Mouse (Mus musculus) embryonic stem cell, embryonic (primary cell): ENCODE measurements at regions not wholly inside any gene's neighbourhood (a gene's known extent, or its start where the extent isn't known, plus 50 kb on each side); places are given as distances from the start of the nearest gene placed in this dataset.

Experiments
- CTCF ChIA-PET, 4 experiments: fragments of 300-600 bp in 2 of 4; fragments of 350-600 bp in 2 of 4; sonication (Branson Sonifier 250); formaldehyde crosslinking; loops; one replicate each; lab custom pipeline; 2022; ENCODE audit warnings: inconsistent platforms in 2 of 4; lab: Charles Lee
- POLR2A ChIA-PET, 4 experiments: fragments of 300-600 bp in 2 of 4; fragments of 350-600 bp in 2 of 4; sonication (Branson Sonifier 250); formaldehyde crosslinking; loops; one replicate each; lab custom pipeline; 2022; ENCODE audit warnings: antibody characterized with exemption in 4 of 4, inconsistent platforms in 1 of 4; lab: Charles Lee

- ChIA-PET CTCF (interaction anchor here in 1 of 4 experiments (0.5 kb wide), 1 partner anchor 32 kb away, joined by 4 read pairs; no protein-coding TSS in a partner anchor), POLR2A (interaction anchor here in 2 of 4 experiments (1.0 to 1.1 kb wide), 2 partner anchors 20 kb away, joined by 5 read pairs; no protein-coding TSS in a partner anchor)
These were observed 215.1 kb downstream of the Sox4 start for GRCm38 (mm10) chr13:28738160-28739100.

- CTCF ChIA-PET, result no interaction called here
- POLR2A ChIA-PET, result interaction anchor here in 1 of 4 experiments (0.6 kb wide), 1 partner anchor 362 kb away, joined by 4 read pairs; no protein-coding TSS in a partner anchor
These were observed 221.0 kb downstream of the Sox4 start for GRCm38 (mm10) chr13:28732475-28732874.

- POLR2A ChIA-PET, result interaction anchor here in 1 of 4 experiments (0.6 to 1.1 kb wide), 2 partner anchors 38 to 361 kb away, joined by 4 read pairs; no protein-coding TSS in a partner anchor
- CTCF ChIA-PET, result no interaction called here
These were observed 221.5 kb downstream of the Sox4 start for GRCm38 (mm10) chr13:28732036-28732435.

DNA sequence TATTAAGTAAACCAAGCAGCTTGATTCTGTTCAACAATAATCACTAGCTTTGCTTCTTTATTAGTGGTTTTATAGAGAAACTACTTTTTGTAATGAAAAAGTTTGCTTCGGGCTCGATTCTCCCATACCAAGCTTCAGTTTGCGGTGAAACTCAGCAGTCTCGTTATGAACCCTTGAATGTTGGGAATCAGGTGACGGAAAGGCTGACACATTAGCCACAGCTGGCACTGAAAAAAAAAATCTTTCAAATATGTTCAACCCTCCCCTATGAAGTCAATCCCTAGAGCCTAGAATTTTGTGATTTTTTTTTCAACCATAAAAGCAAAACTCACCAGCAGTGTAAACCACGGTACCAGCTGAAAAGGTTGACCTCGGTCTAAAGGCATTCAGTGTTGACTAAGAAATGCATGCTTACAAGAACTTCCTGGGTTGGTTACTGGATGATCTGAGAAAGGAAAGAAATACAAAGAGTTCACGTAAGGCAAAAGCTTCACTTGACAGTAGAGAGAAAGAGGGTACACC, 223.4 kb downstream of the Sox4 start:
- CTCF ChIA-PET, result no interaction called here
- POLR2A ChIA-PET, result interaction anchor here in 2 of 4 experiments (0.5 kb wide), 2 partner anchors 14 to 59 kb away, joined by 3 read pairs; no protein-coding TSS in a partner anchor

GRCm38 (mm10) chr13:28728768-28729167, 224.7 kb downstream of the Sox4 start:
- ChIA-PET CTCF (no interaction called here), POLR2A (interaction anchor here in 1 of 4 experiments (0.6 kb wide), 1 partner anchor 1225 kb away, joined by 3 read pairs; no protein-coding TSS in a partner anchor)

DNA sequence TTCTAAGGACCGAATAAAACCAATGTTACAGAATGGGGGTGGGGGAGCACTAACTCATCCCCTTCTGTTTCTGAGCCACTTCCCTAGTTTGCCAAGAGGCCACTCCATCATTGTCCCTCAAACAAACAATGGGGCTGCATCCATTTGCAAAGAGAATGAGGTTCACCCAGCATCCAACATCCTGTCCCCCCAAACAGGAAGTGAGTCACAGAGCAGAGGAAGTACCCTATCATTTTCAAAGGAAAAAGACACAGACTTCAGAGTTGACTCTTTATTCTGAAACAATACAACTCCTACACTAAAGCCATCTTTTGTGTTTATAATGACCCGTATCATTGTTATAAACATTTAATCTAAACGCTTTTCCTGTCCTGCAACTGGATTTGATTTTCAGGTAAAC, 229.2 kb downstream of the Sox4 start:
- CTCF ChIA-PET, result no interaction called here
- POLR2A ChIA-PET, result no interaction called here

DNA sequence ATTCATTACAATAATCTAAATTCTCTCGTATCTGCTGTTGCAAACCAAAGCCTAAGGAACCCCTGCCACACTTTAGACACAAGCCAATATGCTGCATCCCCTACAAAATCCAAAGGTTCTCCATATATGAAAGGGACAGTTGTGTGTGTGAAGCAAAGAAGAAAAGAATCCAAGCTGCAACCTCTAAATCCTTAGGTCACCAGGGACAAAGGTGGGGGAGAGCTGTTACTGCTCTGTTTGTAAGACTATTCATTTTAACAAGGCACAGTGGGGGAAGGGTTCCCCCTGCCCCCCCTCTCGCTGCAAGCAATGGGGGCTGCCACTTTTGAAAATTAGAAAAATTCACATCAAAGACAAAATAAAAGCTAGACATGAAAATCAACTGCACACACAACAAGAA, 231.4 kb downstream of the Sox4 start:
- CTCF ChIA-PET, result no interaction called here
- POLR2A ChIA-PET, result interaction anchor here in 1 of 4 experiments (0.6 to 1.6 kb wide), 4 partner anchors 10 to 1452 kb away, joined by 3 to 5 read pairs (median 4); no protein-coding TSS in a partner anchor

- ChIA-PET POLR2A (interaction anchor here in 1 of 4 experiments (0.9 to 1.6 kb wide), 3 partner anchors 9 to 39 kb away, joined by 3 to 5 read pairs (median 3); no protein-coding TSS in a partner anchor), CTCF (no interaction called here)
These were observed 231.9 kb downstream of the Sox4 start for GRCm38 (mm10) chr13:28721548-28721981.

- ChIA-PET POLR2A (no interaction called here), CTCF (no interaction called here)
These were observed 232.8 kb downstream of the Sox4 start for GRCm38 (mm10) chr13:28720639-28721239.

DNA sequence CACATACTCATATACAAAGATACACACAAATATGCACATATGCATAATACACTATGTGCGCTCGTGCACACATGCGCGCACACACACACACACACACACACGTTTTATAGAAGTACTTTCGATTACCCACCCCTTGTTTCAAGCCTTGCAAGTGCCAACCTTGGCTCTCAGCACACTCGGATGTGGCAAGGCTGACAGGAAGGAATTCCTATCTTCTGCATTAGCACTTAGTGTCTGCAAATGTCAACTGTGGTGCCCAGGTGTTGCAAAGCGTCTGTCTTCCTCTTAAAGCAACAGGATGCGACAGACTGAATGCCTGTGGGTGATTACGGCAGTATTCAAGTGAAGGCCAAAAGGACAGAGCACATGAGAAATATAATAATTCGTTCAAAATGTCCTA, 233.3 kb downstream of the Sox4 start:
- POLR2A ChIA-PET, result no interaction called here

DNA sequence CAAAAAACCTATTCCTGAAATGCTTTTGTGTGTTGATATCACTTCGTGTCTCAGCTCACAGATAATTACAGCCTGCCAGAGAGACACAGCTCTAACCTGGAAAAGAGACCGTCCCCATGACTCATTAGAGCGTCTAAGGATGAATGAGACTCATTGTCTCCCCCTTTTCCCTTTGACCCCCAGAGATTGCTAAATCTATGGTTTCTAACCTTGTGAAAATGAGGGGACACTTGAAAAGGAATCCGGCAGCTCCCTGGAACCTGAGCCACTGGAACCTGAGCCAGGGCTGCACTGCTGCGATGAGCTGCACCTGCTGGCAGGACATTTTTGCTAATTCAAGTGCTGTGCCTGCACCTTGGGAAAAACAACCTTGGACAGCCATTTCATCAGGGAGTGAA, 234.6 kb downstream of the Sox4 start:
- CTCF ChIA-PET, result interaction anchor here in 2 of 4 experiments (0.6 to 1.2 kb wide), 2 partner anchors 239 to 1509 kb away, joined by 3 to 15 read pairs; no protein-coding TSS in a partner anchor
- POLR2A ChIA-PET, result interaction anchor here in 2 of 4 experiments (0.5 to 1.7 kb wide), 4 partner anchors 19 to 397 kb away, joined by 3 to 5 read pairs (median 4); no protein-coding TSS in a partner anchor

More for the DNA sequence above, 233.3 kb downstream of the Sox4 start:
- CTCF ChIA-PET, result no interaction called here

DNA sequence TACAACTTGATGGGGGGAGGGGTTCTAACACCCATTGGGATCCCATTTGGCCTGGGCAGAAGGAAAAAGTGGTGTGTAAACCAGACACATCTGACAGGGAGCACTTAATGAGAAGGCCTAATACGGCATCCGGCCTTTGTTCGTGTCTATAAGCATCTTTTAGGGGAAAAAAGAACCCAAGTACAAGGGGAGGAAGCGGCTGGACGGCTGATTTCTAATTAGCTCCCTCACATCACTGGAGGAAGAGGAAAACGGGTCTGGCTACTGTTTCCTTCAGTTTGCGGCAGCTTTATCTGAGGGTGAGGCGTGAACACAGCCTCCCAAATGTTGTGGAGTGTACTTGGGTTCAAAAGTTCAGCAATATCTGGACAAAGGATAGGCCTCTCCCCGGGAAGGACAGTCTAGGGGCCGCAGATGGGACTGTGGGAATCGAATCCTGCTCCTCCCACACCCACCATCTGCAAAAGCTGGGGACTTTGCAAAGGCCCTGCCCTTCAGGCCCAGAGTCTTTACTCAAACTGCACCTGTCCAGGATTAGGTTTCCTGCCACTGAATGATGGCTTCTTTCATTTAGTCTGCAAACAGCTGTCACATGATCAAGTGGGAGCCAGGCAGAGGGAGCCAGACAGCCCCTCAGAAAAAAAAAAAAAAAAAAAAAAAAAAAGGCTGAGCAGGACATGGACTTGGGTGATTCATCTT, 235.2 kb downstream of the Sox4 start:
- ChIA-PET CTCF (interaction anchor here in 2 of 4 experiments (0.6 to 1.2 kb wide), 2 partner anchors 239 to 1510 kb away, joined by 3 to 15 read pairs; no protein-coding TSS in a partner anchor), POLR2A (interaction anchor here in 2 of 4 experiments (0.5 to 1.7 kb wide), 4 partner anchors 19 to 397 kb away, joined by 3 to 5 read pairs (median 4); no protein-coding TSS in a partner anchor)

DNA sequence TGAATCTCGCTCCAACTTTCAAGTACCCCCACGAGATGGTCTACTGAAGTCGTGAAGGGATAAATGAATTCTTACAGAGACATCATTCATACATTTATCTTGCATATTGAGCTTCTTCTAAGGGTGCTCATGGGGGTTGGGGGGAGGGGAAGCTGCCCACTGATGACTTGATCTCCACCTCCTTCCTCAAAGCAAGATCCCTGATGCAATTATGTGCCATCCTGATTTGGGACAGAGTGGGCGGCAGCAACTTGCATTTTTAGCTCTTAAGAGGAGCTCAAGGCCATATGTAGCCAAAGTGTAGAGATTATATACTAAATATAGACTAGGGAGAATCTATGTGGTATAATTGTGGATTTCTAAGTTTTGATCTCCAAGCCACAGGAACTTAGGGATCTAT, 236.1 kb downstream of the Sox4 start:
- POLR2A ChIA-PET, result interaction anchor here in 1 of 4 experiments (0.6 kb wide), 1 partner anchor 39 kb away, joined by 3 read pairs; no protein-coding TSS in a partner anchor
- CTCF ChIA-PET, result interaction anchor here in 2 of 4 experiments (0.5 to 0.6 kb wide), 2 partner anchors 23 to 1542 kb away, joined by 3 read pairs; no protein-coding TSS in a partner anchor

- POLR2A ChIA-PET, result interaction anchor here in 1 of 4 experiments (1.1 kb wide), 1 partner anchor 9 kb away, joined by 3 read pairs; no protein-coding TSS in a partner anchor
- CTCF ChIA-PET, result no interaction called here
These were observed 243.5 kb downstream of the Sox4 start for GRCm38 (mm10) chr13:28709966-28710365.

DNA sequence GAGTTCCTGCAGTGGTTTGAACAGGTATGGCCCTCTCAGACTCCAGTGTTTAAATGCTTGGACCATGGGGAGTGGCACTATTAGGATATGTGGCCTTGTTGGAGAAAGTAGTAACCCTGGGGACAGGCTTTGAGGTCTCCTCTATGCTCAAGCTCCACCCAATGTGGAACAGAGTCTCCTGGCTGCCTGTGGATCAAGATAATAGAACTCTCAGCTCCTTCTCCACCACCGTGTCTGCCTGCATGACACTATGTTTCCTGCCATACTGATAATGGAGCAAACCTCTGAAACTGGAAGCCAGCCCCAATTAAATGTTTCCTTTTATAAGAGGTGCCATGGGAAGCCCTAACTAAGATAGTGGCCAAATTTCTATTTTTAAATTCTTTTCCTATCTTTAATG, 252.2 kb downstream of the Sox4 start:
- CTCF ChIA-PET, result no interaction called here
- POLR2A ChIA-PET, result interaction anchor here in 1 of 4 experiments (0.5 to 0.7 kb wide), 3 partner anchors 8 to 71 kb away, joined by 3 to 4 read pairs (median 3); no protein-coding TSS in a partner anchor

- CTCF ChIA-PET, result no interaction called here
- POLR2A ChIA-PET, result no interaction called here
These were observed 253.4 kb downstream of the Sox4 start for GRCm38 (mm10) chr13:28700081-28700480.

- ChIA-PET CTCF (no interaction called here), POLR2A (interaction anchor here in 1 of 4 experiments (0.7 to 1.4 kb wide), 2 partner anchors 22 to 586 kb away, joined by 3 read pairs; no protein-coding TSS in a partner anchor)
These were observed 254.0 kb downstream of the Sox4 start for GRCm38 (mm10) chr13:28699490-28700032.
